Mouse (Mus musculus) frontal cortex, postnatal 14 days (tissue): ENCODE data around the gene Lmx1a.

Source experiments
- DNase-seq, 2 experiments: peaks; one replicate each; pipeline ENCODE4 v3.0.0; 2022; ENCODE audit warnings: low spot score in 2 of 2

Gene Lmx1a

DNA sequence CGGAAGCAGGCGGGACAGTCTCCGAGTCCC lies at the start of gene Lmx1a:
TSS of gene Lmx1a (plus strand) at position 6 of the 30 bp plus-strand sequence.
- no peak for DNase-seq

- DNase-seq, result peak; percentile 65 to 91
Observed at GRCm38 (mm10) chr1:167644866-167645537, 44.0 kb upstream of the Lmx1a start.

DNA sequence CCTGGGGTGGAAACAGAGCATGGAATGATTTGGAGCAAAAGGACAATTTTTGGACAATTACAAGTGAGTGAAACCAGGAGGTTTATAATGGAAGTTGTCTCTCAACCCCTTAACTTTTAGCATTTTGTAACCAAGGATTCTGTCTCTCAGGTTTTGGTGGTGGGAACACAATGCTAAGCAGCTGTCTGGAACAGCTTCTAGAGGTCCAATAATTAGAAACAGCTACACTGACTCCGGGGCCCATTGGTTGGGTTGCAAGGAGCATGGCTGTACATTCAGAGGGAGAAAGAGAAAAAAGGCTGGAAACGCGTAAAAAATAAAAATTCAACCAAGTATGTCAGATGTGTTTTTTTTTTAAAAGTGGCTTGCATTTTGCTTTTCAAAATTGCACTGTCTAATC lies 40.4 kb upstream of the Lmx1a start:
- DNase-seq, result no peak

GRCm38 (mm10) chr1:167649122-167649633 lies 39.9 kb upstream of the Lmx1a start:
- no peak for DNase-seq

DNA sequence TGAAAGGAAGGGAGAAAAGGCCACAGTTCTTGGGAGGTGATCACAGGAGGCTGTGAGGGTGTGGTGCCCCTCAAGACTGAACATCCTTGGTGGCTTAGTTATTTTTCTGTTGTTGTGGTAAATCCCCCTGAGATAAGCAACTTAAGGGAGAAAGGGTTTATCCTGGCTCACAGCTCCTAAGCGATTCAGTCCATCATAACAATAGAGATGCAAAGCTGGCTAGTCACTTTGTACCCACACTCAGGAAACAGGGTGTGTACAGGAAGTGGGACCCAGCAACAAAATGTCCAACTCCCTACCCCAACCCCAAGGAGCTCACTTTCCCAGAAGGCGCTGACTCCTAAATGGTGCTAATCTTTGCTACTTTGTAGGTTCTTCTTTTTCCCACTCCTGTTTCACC lies 36.7 kb upstream of the Lmx1a start:
- DNase-seq, result no peak

GRCm38 (mm10) chr1:167659065-167659464 lies 30.0 kb upstream of the Lmx1a start:
- no peak for DNase-seq

- DNase-seq, result peak; percentile 19 to 37
Observed at GRCm38 (mm10) chr1:167660521-167661101, 28.4 kb upstream of the Lmx1a start.

DNA sequence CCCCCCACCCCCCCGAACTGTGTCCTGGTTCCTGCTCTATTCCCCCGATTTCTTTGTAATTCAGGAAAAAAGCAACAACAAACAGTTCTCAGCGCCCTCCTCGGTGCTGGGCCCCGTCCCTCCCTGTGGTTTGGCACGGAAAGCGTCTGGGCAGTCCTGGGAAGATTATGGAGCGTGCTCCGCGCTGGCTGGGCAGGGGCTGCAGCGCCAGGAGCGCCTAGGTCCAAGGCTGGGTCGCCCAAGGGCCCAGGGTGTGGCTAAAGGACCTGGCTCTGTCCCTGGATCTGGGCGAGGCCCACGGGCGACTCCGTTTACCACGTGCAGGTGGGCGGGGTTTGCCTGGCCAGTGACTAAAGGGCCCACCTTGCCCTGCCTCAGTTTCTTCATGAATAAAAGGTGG lies 27.9 kb upstream of the Lmx1a start:
- DNase-seq, result no peak

DNA sequence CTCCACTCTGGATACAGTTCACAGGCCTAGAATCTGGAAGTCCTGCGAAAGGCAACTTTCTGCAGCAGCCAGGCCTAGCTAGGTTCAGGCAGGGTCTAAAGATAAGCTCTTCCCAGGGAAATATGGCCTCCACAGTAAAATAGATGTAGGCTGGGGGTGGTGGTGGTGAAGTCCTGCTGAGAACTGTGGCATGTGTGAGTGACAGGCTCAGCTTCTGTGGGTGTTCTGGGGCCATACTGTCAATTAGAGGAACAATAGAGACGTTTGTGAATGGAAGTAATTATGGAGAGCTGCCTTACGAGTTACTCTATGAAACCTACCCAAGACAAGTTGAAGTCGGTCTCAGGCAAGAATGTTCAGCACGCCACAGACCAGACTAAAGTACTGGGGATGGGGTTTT lies 25.9 kb upstream of the Lmx1a start:
- no peak for DNase-seq

- DNase-seq, result peak in 1 of 2 experiments; percentile 34
Observed at GRCm38 (mm10) chr1:167669796-167670195, 19.2 kb upstream of the Lmx1a start.

DNA sequence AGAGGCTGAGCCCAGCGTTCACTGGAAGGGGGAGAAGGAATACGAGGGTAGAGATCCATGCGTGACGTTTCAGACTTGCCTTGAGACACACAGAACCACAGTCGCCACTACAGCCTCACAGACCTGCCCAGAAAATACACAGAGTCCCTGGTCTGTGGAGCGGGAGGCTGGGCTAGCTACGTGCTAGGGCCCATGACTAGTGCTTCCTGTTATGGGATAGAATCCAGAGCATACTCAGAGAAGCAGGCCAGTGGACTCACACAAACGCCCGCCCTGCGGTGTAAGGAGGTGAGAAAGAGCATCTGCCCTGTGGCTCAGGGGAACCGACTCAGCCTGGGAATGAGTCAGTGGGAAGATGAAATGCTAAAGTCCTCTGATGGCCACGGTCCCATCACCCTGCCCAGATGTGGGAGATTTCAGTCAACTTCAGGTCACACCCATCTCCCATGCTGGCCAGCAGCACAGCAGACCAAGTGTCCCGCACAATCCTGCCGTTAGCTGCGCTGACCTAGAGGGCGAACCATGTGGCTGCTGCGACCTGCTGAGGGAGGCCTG lies 16.5 kb upstream of the Lmx1a start:
- no peak for DNase-seq

GRCm38 (mm10) chr1:167679061-167679460 lies 10.0 kb upstream of the Lmx1a start:
- no peak for DNase-seq

DNA sequence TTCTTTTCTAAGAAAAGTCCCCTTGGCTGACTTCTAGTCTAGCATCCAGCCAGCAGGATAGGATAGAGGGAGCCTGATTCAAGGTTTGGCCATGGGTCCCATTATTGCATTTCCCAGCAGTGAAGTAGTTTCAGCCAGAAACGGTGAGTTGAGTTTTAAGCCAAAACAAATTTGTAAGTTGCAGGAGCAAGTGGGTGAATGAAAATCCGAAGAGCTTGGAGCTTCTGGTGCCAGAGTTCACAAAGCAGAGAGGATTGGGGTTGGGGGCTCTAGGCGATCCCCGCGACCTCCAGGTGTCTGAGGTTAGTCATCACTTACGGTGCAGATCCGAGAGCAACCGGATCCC lies 1.1 kb upstream of the Lmx1a start:
- DNase-seq, result no peak

GRCm38 (mm10) chr1:167688347-167689231 lies 448 bp upstream of the Lmx1a start:
- DNase-seq, result no peak

- DNase-seq, result no peak
Observed at GRCm38 (mm10) chr1:167689262-167690137, 463 bp downstream of the Lmx1a start.

DNA sequence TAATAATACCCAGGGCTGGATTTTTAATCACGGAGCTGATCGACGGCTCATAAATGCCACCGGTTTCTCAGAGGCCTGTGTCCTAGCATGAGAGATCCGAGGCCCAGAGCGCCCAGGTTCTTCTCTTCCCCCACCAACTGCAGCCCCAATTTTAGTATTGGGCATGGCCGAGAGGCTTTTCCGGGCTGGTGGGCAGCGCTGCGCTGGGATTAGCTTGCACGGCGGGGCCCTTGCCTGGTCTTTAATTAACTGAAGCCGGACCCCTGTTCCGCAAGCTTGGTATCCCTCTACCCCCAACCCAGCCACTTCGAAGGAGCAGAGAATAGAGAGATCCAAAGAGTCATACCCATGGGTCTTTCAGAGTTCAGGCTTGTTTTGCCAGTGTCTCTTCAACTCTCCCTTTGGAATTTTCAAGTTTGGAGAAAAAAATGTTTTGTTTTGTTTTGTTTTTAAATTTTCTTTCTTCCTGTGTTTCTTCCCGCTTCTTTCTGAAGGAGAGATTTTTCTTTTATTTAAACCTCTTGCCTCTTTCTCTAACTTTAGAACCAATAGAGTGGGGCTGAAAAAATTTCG lies 1.2 kb downstream of the Lmx1a start:
- DNase-seq, result no peak

- no peak for DNase-seq
Observed at GRCm38 (mm10) chr1:167690716-167691550, 1.9 kb downstream of the Lmx1a start.

- DNase-seq, result no peak
Observed at GRCm38 (mm10) chr1:167691911-167692682, 3.1 kb downstream of the Lmx1a start.

GRCm38 (mm10) chr1:167692683-167693045 lies 3.6 kb downstream of the Lmx1a start:
- no peak for DNase-seq
